Mouse (Mus musculus) lung, postnatal 36 days (tissue): ENCODE measurements around the gene Sdk1.
A peak's percentile ranks its signal among the peaks of the same experiment; 100 is the strongest.

ENCODE experiments used
- DNase-seq: peaks from one replicate; pipeline ENCODE4 v3.0.0; 2022; ENCODE audit warnings: mixed read lengths

The Sdk1 gene

GRCm38 (mm10) chr5:141778231-141778630 is 536.9 kb downstream of the Sdk1 start:
- no peak for DNase-seq

GRCm38 (mm10) chr5:141781142-141781541 is 539.9 kb downstream of the Sdk1 start:
- DNase-seq = no peak

- DNase-seq = peak; percentile 24
Observed at GRCm38 (mm10) chr5:141782330-141782729, 541.0 kb downstream of the Sdk1 start.

GRCm38 (mm10) chr5:141783516-141783915 is 542.2 kb downstream of the Sdk1 start:
- DNase-seq = no peak

GRCm38 (mm10) chr5:141793926-141794325 is 552.6 kb downstream of the Sdk1 start:
- no peak for DNase-seq

- DNase-seq = no peak
Observed at GRCm38 (mm10) chr5:141823823-141824330, 582.6 kb downstream of the Sdk1 start.

GRCm38 (mm10) chr5:141824739-141825379 is 583.6 kb downstream of the Sdk1 start:
- no peak for DNase-seq

- no peak for DNase-seq
Observed at GRCm38 (mm10) chr5:141835566-141835965, 594.3 kb downstream of the Sdk1 start.

GRCm38 (mm10) chr5:141836892-141837455 is 595.7 kb downstream of the Sdk1 start:
- DNase-seq = no peak

GRCm38 (mm10) chr5:141844701-141845100 is 603.4 kb downstream of the Sdk1 start:
- DNase-seq = no peak

- no peak for DNase-seq
Observed at GRCm38 (mm10) chr5:141847686-141848085, 606.4 kb downstream of the Sdk1 start.

- no peak for DNase-seq
Observed at GRCm38 (mm10) chr5:141852175-141852574, 610.9 kb downstream of the Sdk1 start.

GRCm38 (mm10) chr5:141856447-141856846 is 615.2 kb downstream of the Sdk1 start:
- DNase-seq = no peak

- DNase-seq = no peak
Observed at GRCm38 (mm10) chr5:141857781-141858180, 616.5 kb downstream of the Sdk1 start.

GRCm38 (mm10) chr5:141858406-141859160 is 617.3 kb downstream of the Sdk1 start:
- no peak for DNase-seq

GRCm38 (mm10) chr5:141866042-141866441 is 624.8 kb downstream of the Sdk1 start:
- DNase-seq = no peak

- DNase-seq = no peak
Observed at GRCm38 (mm10) chr5:141873751-141874150, 632.5 kb downstream of the Sdk1 start.

- peak; percentile 34 for DNase-seq
Observed at GRCm38 (mm10) chr5:141880661-141881060, 639.4 kb downstream of the Sdk1 start.

- DNase-seq = no peak
Observed at GRCm38 (mm10) chr5:141884111-141884647, 642.9 kb downstream of the Sdk1 start.

GRCm38 (mm10) chr5:141886006-141886405 is 644.7 kb downstream of the Sdk1 start:
- DNase-seq = no peak

GRCm38 (mm10) chr5:141889766-141890165 is 648.5 kb downstream of the Sdk1 start:
- no peak for DNase-seq

GRCm38 (mm10) chr5:141896402-141896801 is 655.1 kb downstream of the Sdk1 start:
- DNase-seq = no peak

- no peak for DNase-seq
Observed at GRCm38 (mm10) chr5:141897481-141897880, 656.2 kb downstream of the Sdk1 start.

GRCm38 (mm10) chr5:141899751-141900150 is 658.5 kb downstream of the Sdk1 start:
- no peak for DNase-seq
